Mouse (Mus musculus) cerebellum, adult 11-12 months (tissue): ENCODE measurements around the gene Cdh9.

ENCODE experiments used
- DNase-seq: peaks from one replicate; pipeline ENCODE4 v3.0.0; 2022

Gene Cdh9

DNA sequence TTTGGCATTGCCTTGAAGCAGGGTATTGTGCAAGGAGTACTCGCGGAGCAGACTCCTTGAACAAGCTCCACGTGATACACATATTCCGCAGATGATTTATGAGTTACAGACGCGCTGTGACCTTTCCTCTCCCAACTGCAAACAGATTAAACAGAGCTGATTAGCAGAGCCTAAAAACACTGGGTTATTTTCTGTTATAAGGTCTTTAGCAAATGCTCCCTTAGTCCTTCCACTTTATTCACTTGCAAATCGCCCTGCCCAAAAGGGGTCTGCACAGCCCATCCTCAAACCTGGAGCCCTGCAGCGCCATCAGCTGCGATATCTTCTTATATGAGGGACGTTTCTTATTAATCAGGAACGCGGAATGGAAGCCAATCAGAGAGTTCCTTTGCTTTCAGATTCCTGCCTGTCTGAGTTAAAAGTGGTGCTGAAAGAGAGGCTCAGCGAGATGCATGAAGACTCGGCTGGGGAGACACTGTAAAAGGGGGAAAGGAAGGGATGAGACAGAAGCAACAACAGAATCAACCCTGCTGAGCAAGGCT, at the start of gene Cdh9:
TSS of gene Cdh9 (plus strand) at position 287 of the 542 bp plus-strand sequence.
- no peak for DNase-seq

GRCm38 (mm10) chr15:16679096-16679495, 49.5 kb upstream of the Cdh9 start:
- no peak for DNase-seq

GRCm38 (mm10) chr15:16699821-16700220, 28.7 kb upstream of the Cdh9 start:
- DNase-seq = no peak

GRCm38 (mm10) chr15:16702340-16702739, 26.2 kb upstream of the Cdh9 start:
- no peak for DNase-seq

GRCm38 (mm10) chr15:16739088-16739487, 10.5 kb downstream of the Cdh9 start:
- no peak for DNase-seq

- no peak for DNase-seq
These were observed 18.1 kb downstream of the Cdh9 start for GRCm38 (mm10) chr15:16746672-16747071.

- DNase-seq = no peak
These were observed 34.7 kb downstream of the Cdh9 start for GRCm38 (mm10) chr15:16763252-16763651.

GRCm38 (mm10) chr15:16784575-16784974, 56.0 kb downstream of the Cdh9 start:
- DNase-seq = no peak

- DNase-seq = no peak
These were observed 64.3 kb downstream of the Cdh9 start for GRCm38 (mm10) chr15:16792857-16793256.

DNA sequence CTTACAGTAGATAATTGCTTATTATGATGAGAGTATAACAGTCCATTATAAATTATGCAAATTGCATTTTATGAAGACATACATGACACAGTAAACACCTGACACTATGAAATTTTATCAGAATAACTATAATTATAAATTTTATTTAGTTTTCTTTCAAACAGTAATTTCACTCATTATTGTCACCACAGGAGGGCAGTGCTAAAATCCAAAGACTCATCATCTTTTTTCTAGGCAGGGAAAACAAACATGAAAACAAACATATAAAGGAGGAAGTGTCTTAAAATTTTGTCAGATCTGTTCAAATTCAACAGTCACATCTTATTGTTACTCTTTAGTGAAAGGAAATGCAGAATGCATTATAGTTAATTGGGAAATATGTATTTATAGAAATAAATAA, 72.7 kb downstream of the Cdh9 start:
- no peak for DNase-seq

GRCm38 (mm10) chr15:16810787-16811186, 82.2 kb downstream of the Cdh9 start:
- no peak for DNase-seq

GRCm38 (mm10) chr15:16814035-16814434, 85.5 kb downstream of the Cdh9 start:
- no peak for DNase-seq

- no peak for DNase-seq
These were observed 106.2 kb downstream of the Cdh9 start for GRCm38 (mm10) chr15:16834761-16835160.

GRCm38 (mm10) chr15:16882542-16882941, 154.0 kb downstream of the Cdh9 start:
- DNase-seq = no peak

GRCm38 (mm10) chr15:16896674-16897073, 168.1 kb downstream of the Cdh9 start:
- no peak for DNase-seq
